Mouse (Mus musculus): ENCODE results near the gene Ssbp4. TPM values are rescaled to one million over a fixed set of nuclear protein-coding genes. Genes with fewer than 3 reads are reported as not detected.

The Ssbp4 gene
- polyA plus RNA-seq, 2 experiments from 2014 or later: 5.9 to 15.0 TPM

DNA sequence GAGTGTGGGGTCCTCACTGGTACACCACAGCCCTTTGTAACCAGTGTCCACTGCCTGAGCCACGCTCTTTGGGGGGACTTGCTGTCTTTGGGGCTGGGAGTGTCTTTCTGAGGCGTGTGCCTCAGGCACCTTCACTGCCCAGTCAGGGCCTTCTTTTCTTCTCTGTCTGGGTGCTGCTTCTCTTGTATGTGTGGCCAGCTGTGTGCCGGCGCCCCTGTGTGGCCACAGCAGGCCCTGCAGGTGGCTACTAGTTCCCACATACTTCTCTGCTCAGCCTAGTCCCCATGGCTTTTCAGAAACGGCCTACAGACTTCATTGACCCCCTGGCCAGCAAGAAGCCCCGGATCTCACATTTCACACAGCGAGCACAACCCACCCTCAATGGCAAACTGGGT is 23.4 kb downstream of the Ssbp4 start:
- no peak for ATAC-seq

DNA sequence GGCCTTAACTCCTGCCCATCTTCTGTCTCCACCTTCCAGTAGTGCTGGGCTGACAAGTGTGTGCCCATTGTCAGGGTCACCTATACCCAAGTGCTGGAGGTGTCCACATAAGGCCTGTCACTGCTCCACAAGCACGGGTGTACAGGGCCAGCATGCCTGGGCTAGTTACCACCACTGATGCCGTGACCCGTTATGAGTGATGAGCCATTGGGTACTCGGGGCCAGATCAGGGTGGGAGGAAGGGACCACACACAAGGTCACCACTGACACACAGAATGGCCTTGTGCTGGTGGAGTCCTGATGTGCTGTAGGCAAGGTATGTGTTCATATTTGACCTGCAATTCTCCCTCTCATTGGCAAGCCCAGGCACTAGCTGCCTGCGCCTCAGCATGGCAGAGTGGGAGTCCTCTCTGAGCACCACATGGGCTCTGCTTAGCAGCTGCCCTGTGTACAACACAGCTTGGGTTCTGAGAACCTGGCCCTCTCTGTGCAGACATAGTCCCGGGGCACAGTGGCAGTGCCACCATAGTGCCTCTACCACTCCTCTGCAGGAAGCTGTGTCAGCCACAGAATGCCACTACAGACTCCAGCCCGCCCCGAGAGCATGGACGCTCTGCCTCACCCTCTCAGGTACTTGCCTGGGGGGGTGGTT is 23.9 kb downstream of the Ssbp4 start:
- ATAC-seq: no peak

DNA sequence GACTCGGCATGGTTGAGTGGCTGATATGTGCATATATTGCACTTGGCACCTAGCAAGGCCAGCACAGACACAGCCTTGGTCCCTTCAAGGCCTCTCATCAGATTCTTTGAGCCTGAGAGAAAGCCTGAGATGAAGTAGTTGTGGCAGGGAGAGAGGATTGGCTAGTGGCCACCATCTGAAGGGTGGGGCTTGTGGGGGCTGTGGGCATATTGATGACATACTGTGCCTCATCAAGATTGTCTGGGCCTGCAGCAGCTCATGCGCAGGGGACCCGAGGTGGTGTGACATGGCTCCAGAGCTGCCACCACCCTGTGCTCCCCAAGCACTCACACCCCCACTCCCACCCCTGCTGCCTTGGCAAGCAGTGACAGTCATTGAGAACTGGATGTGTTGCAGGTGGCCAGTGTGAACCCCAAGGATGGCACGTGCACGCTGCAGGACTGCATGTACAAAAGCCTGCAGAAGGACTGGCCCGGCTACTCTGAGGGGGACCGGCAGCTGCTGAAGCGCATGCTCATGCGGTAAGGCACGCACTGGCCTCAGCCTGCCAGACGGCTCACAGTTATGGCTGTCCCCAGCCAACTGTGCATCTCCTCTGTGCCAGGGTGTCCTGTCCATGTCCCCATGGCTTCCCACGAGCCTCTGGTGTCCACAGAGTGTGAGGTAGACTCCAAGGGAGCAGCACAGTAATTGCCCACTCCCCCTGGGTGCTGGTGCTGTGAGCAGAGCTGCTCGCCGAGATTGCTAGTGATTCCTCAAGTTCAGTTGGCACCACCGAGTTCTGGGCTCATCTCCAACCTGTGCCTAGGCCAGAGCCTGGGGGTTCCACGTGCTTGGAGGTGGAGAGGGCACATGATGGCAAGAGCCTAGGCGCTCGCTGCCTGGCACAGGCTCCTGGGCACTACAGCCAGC is 24.9 kb downstream of the Ssbp4 start:
- no peak for ATAC-seq

DNA sequence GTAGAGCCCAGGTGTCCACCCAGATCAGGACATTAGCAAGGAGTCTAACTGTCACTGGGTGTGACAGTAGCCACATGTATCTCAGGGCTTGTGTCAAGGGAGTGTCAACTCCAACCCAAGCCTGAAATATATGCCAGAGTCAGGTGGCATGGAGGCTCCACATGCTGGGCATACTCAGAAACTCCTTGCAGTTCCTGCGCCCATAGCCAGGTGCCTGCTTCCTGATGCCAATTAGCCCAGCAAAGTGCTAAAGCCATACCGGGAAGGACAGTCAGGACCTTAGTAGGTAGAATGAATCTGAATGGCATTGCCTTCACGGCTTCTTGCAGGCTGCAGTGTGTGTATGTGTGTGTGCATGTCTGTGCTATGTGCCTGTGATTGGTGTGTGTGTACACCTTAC is 31.5 kb downstream of the Ssbp4 start:
- ATAC-seq: no peak

DNA sequence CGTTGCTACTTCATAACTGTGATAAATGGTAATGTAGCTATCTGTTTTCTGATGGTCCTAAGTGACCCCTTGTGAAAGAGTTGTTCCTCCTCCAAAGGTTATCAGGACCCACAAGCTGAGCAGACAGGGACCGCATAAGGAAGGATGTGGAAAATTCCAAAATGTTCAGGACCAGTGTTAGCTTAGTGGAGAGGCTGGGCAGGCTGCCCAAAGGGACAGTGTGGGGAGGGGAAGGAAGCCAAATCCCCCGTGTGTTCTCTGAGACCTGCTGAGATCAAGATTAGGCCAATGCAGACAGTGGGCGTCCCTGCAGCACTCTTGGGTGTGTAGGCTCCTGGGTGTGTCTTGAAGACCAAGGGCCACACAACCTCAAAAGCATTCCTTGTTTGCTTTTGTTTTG is 33.8 kb downstream of the Ssbp4 start:
- no peak for ATAC-seq

DNA sequence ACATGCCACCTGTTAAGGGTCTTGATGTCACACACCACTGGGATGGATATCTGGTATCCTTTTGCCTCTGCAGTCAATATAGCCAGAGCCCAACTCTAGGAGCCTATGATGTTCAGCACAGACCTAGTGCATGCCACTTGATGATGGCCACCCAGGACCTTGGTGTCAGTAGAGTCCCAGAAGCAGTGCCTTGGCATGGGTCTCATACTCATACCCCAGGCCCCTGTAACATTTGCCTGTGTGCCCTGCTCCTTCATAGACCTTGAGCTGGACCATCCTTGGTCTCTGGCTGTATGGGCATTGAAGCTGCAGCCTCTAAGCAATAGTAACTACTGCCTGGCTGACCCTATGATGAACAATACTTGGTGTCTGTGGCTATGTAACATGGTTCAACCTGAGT is 34.4 kb downstream of the Ssbp4 start:
- no peak for ATAC-seq

DNA sequence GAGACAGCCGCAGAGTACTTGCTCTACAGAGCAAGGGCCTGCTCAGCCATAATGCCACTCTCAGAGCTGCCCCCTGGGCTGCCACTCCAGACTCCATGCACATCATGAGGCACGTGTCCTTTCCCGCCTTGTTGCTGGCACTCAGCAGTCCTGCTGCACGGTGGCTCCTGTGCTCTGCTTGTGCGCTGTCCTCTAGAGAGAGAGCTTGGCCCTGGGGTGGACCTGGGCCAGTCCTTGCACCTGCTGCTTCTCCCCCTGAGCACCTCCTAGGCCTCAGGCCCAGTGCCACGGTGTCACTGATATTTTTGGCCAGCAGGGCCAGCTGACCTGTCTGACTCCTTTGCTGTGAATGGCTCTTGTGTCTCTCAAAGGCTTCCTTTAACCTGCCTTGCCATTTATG is 37.7 kb downstream of the Ssbp4 start:
- ATAC-seq: no peak

DNA sequence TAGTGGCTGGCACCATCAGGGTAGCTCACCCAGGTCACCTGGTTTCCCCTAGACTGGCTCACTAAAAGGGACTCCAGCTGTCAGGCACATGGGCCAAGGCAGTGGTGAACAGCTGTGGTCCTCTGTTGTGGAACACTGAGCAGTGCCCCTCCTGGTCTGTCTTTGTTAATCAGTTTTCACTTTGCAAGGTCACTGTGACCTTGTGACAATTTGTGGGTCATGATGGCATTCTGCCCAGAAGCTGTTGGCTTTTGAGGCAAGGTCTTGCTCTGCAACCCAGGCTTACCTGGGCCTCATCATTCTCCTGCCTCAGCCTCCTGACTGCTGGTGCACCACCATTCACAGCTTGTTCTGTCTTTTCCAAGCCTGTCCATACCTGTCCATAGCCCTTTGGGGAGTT is 38.3 kb downstream of the Ssbp4 start:
- no peak for ATAC-seq

DNA sequence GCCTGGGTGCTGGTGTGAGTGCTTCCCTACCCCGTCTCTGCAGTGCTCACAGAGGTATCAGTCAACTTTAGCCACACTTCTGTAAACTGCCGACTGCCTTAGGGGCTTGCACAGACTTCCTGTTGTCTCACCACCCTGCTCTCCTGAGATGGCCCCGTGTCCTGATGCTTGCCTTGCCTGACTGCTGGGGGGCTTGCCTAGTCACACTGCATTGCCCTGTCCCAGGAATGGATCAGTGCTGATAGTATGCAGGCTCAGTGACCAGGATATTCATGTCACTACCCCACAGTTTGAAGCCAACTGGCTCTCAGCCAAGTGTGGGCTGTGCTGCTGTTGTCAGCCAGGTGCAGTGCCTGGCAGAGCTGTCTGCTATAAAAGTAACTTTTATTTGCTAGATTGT is 43.1 kb downstream of the Ssbp4 start:
- no peak for ATAC-seq

DNA sequence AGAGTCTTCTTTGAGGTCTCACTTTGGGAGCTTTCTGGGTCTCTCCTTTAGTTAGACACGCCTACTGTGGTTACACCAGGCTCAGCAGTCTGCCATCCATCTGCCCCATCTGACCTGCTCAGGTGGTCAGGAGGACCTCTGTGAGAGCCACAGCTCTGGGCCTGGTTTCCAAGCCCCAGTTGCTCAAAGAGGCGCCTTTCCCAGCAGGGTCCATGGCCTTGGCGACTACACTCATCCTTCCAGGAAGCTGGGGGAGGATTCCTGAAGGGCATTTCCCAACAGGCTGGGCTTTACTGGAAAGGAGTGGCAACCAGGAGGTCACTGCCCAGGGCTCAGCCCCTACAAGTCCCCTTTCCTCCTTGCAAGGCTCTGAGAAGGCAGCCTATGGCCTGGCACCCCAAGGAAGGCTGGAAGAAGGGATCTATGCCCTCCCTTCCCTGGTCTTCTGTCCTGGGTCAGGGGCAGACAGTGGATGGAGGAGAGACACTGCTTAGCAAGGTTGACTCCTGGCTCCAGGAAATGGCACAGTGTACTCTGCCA is 43.9 kb downstream of the Ssbp4 start:
- ATAC-seq: no peak

DNA sequence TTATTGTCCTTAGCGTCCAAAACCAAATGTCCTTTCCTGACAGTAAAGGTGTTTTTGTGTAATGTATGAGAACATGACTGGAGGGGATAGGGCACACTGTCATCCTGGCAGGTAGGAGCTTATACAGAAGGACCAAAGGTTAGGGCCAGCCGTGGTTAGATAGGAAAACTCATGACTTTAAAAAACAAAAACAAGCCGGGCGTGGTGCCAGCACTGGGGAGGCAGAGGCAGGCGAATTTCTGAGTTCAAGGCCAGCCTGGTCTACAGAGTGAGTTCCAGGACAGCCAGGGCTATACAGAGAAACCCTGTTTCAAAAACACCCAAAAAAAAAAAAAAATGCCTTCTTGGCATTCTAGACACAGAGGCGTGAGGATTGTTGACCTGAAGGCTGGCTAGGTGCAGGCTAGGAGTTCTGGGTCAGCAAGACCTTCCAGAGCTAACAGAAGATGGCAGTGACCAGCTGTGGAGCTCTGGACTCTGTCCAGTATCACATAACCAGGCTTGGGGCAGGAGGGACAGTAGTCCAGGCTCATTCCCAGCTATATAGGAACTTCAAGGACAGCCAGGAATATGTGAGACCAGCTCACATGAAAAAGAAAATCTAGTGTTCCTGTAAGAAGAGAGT is 44.8 kb downstream of the Ssbp4 start:
- ATAC-seq: no peak

DNA sequence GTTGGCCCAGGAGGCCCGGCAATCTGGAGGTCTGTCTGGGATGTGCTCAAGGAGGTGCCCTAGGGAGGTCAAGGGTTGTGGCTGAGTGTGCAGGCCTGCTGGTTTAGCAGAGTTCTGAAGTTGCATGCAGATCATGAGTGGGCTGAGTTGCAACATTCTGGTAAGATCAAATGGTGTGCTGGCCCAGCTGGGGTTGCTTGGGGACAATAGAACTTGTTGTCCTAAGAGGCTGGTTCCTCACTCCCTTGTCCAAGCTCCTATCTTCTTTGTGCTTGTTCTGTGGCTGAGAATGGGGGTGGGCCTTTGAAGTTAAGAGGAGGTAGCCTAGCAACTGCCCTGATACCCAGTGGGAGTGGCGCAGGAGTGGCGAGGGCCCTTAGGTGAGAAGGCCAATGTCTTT is 45.9 kb downstream of the Ssbp4 start:
- ATAC-seq: no peak

DNA sequence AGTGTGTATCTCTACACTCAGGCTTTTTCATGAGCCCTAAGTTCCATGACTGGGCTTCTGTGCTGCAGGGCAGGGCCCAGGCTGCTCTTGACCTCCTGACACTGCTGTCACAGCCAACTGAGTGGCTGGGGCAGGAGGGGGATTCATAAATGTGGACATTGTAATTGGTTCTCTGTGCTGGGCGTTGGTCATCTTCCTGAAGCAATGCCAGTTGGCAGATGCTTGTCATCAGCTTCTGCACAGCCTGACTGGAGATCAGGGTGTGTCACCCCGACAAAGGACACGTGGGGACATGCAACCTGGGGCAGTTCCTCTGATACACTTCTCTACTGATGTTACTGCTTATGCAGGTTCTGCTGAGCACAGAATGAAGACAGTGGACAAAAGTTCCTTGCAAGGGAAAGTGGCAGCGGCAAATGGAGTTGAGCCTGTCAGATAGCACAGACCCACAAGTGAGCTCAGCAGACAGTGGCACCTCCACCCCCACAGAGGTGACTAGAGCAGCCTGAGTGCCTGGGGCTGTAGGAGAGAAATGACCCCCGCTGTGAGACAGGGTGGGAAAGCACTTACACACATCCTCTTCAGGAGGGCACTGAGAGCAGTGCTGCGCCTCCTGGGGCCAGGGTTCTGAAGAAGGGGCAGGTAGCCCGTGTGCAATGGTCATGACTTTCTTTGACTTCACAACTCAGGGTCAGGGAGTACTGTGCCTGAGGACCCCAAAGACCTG is 46.7 kb downstream of the Ssbp4 start:
- ATAC-seq: no peak

DNA sequence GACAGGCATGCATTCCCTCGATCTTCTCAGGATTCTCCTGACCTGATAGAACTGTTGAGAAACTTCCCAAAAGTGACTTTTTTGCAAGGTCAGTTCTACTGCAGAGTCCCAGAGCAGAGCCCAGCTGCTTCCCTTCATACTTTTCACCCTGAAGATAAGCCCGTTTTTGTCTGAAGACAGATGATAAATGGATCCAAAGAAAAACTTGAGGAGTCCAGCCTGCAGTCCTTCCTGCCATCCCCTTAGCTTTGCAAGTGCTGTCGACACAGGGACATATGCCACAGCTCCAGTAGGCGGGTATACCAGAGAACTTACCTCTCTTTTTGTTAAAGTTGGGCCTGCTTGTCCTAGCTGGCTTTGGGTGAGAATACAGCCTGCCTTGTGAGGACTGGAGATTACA is 47.3 kb downstream of the Ssbp4 start:
- no peak for ATAC-seq

DNA sequence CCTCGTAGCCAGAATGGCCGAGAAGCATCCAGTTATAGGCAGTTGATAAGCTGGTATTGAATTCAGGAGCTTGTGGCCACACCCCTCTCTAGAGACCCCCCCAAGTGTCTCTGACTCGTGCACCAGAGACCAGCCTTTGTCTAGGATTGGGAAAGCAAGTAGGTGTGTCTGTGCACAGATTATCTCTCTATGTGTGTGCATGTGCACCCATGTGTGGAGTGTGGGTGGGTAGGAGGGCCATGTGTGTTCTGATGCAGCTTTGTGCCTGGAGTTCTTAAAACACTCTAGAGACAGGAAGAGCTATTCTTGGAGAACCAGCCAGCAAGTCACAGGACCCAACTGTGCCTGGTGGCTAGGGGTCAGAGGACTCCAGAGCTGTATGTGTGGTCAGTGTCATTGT is 48.1 kb downstream of the Ssbp4 start:
- ATAC-seq: no peak

DNA sequence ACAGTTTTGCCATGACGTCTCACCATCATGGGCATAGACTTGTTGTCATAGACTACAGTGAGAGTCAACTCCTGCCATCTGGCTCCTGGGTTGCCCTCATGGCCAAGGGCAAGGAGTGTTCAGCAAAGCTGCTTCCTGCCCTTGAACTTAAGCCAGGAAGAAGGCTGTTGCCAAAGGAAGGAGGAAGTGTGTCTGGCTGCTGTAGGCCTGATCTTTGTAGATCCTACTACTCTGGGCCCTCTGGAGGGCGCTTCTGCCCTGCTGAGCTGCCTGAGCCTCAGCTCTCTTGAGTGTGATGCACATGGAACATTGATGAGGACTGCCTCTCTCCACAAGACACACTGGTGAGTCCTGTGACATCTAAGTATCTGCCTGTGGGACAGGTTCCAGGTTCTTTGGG is 48.6 kb downstream of the Ssbp4 start:
- ATAC-seq: peak; percentile 32

DNA sequence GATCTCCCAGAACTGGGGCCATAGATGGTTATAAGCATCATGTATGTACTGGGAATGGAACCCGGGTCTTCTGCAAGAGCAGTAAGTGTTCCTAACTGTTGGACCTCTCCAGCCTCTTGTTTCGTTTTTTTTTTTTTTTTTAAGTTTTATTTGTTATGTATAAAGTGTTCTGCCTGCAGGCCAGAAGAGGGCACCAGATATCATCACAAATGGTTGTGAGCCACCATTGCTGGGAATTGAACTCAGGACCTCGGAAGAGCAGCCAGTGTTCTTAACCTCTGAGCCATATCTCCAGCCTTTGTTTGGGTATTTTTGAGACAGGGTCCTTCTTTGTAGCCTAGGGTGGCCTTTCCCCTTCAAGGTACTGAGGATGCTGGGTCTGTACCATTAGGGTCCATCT is 49.7 kb downstream of the Ssbp4 start:
- ATAC-seq: no peak

DNA sequence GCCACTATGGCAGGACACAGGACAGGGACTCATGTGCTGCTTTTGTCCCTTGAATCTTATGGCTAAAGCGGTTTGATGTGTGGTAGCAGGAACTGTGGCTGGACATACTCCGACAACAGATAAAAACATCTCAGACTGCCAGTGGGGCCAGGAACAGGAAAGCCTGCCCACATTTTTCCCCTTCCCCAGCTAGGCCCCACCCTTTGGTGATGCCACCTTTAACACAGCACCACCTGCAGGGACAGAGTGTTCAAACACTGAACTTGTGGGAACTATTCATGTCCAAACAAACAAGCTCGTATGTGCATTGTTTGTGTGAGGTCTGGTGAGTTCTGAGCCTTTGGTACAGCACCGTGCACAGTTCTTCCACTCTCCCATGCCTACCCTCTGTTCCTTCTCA is 50.3 kb downstream of the Ssbp4 start:
- ATAC-seq: peak; percentile 77

DNA sequence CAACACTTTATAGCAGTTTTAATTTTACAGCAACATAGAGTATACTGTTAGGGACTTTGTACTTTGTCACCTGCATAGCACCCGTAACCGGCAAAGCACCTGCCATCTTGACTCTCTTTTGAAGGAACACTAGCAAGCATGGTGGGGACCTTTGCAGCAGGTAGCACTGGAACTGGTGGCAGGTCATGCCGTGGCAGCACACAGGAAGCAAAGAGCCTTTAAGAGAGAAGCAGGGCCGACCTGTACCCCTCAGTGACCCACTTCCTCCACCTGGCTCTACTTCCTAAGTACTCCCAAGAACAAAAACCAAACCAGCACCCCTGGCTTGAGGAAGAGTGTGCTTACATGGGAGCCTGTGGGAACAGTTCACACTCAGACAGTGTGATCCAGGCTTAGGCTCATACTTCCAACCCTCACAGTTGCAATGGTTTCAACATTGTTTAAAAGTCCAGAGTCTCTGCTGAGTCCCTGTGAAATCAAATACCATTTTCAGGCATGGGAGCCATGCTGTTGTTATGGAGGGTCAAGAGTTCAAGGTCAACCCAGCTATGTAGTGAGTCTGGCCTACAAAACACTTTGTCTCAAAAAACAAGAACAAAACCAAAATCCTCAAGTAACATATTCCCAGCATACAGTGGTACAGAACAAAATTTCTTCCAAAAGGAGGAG is 53.5 kb downstream of the Ssbp4 start:
- ATAC-seq: no peak

DNA sequence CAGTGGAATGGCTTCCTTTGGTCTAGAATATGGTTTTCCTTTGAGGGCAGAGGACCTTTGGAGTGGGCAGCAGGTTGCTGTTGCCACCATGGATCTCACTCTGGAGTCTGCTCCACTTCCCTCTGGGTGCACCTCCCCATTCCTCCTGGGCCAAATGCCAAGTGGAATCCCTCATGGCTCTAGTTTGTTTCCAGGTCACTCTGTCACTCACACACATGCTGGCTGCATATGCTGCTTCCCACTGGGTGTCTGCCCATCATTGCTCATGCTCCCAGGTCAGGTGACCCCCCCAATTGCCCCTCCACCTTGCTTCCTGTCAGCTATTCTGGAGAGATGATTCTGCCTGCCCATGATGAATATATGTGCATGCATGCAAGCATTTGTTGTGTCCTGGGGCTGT is 54.9 kb downstream of the Ssbp4 start:
- ATAC-seq: no peak

DNA sequence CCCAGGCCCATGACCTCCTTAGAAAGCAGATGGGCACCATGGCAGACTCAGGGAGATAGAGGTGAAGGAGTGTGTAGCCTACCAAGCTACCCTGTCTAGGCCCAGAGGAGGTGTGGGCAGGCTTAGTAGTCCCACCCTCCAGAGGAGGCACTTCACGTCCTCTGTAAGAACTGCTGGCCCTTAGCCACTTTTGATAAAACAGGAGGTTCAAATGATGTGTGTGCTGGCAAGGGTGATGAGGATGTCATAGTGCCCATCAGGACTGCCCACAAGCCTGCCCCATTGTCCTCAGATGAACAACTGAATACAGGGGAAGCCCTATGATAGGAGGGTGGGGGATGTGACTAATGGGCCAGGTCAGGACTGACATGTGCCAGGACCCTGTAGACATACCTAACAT is 55.8 kb downstream of the Ssbp4 start:
- ATAC-seq: no peak

DNA sequence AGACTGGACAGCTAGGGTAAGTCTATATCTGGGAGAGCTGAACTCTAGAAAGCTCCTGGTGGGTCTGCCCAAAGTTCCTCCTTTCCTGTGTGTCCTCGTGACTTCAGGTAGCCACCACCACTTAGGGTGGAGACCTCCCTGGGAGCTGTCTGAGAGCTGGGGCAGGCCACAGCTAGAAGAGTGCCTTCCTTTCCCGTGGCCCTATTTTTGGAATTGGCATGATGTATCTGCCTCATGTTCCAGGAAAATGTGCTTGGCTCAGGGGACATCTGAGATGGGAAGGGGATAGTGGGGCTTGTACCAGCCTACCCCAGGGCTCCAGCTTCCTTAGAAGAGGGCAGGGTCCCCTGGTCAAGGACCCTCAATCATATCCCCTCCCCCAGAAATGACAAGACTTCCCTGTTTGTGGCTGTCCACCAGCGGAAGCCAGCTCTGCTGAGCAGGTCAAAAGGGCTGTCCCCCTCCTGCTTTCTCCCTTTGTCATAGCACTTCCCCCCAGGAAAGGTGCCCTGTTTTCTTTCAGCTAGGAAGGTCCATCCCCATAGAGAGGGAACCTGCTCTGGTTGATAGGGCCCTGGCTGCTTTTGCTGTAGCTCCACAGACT is 57.0 kb downstream of the Ssbp4 start:
- ATAC-seq: no peak
